Mouse (Mus musculus): Measurements from ENCODE around the gene Olfr93.

- TF ChIP-seq CTCF (IDR thresholded peaks at IDR 0.05; ENCODE audit: low read depth, low read length), result no peak
- no peak for TF ChIP-seq GATA2 (IDR thresholded peaks at IDR 0.05; ENCODE audit: borderline replicate concordance, low read depth, low read length)
- no peak for TF ChIP-seq TAL1 (conservative IDR thresholded peaks at IDR 0.05; ENCODE audit: low read depth, low read length)
Measured at GRCm38 (mm10) chr17:37196845-37197724, 35.8 kb upstream of the Olfr93 start.
